Mouse (Mus musculus): ENCODE data around the gene Ceacam9.

DNA sequence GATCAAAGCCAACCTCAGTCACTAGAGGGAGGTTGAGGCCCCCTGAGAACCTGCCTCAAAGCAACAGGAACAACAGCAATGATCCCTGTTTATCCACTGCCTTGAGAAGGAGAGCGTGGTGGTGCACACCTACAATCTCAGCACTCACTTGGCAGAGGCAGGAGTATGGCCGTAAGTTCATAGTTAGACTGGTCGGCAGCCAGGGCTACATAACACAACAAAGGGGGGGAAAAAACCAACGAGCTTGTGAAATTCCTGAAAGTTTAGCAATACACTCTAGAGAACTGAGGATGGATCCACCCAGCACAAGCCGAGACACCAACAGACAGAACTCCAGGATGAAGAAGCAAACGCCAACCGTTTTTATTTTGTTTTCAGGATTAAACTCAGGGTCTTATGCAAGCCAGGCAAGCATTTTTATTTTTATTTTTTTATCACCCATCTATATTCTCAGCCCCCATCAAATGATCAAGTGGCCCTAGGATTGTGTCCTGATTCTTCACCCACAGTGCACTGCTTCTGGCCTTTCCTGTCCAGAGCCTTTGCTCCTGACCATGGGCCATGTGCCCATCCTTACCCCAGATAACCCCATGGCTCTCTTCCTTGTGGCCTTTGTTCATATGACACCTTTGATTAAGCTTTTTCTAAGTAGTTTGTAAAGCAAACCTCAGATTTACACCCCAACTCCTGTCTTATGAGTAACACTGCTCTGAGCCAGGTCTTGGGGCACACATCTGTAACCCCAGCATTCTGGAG lies 41.9 kb downstream of the Ceacam9 start:
- TF ChIP-seq CTCF (IDR thresholded peaks at IDR 0.05; ENCODE audit: low read depth) (no peak), EP300 (optimal IDR thresholded peaks at IDR 0.05) (no peak)
